Comparison of ENCODE assay signal across 8 mouse cellular contexts in genomic region chr2:122160680-122161079, GRCm38 (mm10). TPM values are rescaled to one million over a fixed set of nuclear protein-coding genes. Genes with fewer than 3 reads are reported as not detected.
A peak's percentile ranks its signal among the peaks of the same experiment; 100 is the strongest.
DNase-seq lines count a peak whose midpoint lies in the region; ATAC-seq lines count a peak whose summit lies in the region.

TSS of gene Trim69 (plus strand) at chr2:122160700.

- peaks cover 14% of the 10 kb centered on the region for H3K4me1 ChIP-seq in midbrain, embryonic 10.5 days
- no peaks in the 10 kb centered on the region for H3K4me1 ChIP-seq in midbrain, embryonic 16.5 days (ENCODE audit: control insufficient read depth, insufficient read depth, low read length)
- 0 out of 2 replicates have a peak, but pooled peaks cover 6% of the 10 kb centered on the region for H3K4me1 ChIP-seq in midbrain, embryonic 13.5 days (replicated peaks)

- H3K9ac ChIP-seq in midbrain, embryonic 16.5 days (ENCODE audit: low read depth, low read length) = no peak within 1 kb of the TSS
- H3K9ac ChIP-seq in midbrain, embryonic 13.5 days (replicated peaks) = no peak within 1 kb of the TSS

- no peaks in the 10 kb centered on the region for H3K27me3 ChIP-seq in midbrain, embryonic 10.5 days (ENCODE audit: low read depth, poor library complexity, severe bottlenecking)
- H3K27me3 ChIP-seq in midbrain, embryonic 16.5 days (ENCODE audit: control insufficient read depth, insufficient read depth, low read depth, low read length) = no peaks in the 10 kb centered on the region
- H3K27me3 ChIP-seq in midbrain, embryonic 13.5 days = no peaks in the 10 kb centered on the region

- H3K4me2 ChIP-seq in midbrain, embryonic 16.5 days (ENCODE audit: low read length) = no peak within 1 kb of the TSS
- no peak within 1 kb of the TSS for H3K4me2 ChIP-seq in midbrain, embryonic 13.5 days (replicated peaks)

- ATAC-seq in midbrain, embryonic 16.5 days = no peak
- 0 out of 2 replicates have a peak, but pooled peaks have one; percentile 43 for ATAC-seq in midbrain, embryonic 13.5 days

- H3K36me3 ChIP-seq in midbrain, embryonic 10.5 days = no peaks in the 10 kb centered on the region
- no peaks in the 10 kb centered on the region for H3K36me3 ChIP-seq in midbrain, embryonic 16.5 days (ENCODE audit: control insufficient read depth, insufficient read depth, low read length)
- no peaks in the 10 kb centered on the region for H3K36me3 ChIP-seq in midbrain, embryonic 13.5 days

- H3K27ac ChIP-seq in midbrain, embryonic 10.5 days (replicated peaks) = no peak within 1 kb of the TSS
- H3K27ac ChIP-seq in midbrain, embryonic 16.5 days (ENCODE audit: low read length) = no peak within 1 kb of the TSS
- H3K27ac ChIP-seq in midbrain, embryonic 13.5 days = no peak within 1 kb of the TSS

- no peak within 1 kb of the TSS for H3K4me3 ChIP-seq in midbrain, embryonic 10.5 days
- no peak within 1 kb of the TSS for H3K4me3 ChIP-seq in midbrain, embryonic 16.5 days (ENCODE audit: low read depth, low read length)
- no peak within 1 kb of the TSS for H3K4me3 ChIP-seq in midbrain, embryonic 13.5 days (replicated peaks)

- intact Hi-C loops in left cerebral cortex, postnatal 36 days (cut with DNase I) = loop anchor here (2.0 to 5.0 kb wide), 2 partner anchors 43 to 90 kb away; partner anchors contain the start of gene Spg11

- no peaks in the 10 kb centered on the region for H3K9me3 ChIP-seq in midbrain, embryonic 10.5 days (replicated peaks)
- H3K9me3 ChIP-seq in midbrain, embryonic 16.5 days (replicated peaks; ENCODE audit: control insufficient read depth, low read length, poor library complexity, severe bottlenecking) = no peaks in the 10 kb centered on the region
- no peaks in the 10 kb centered on the region for H3K9me3 ChIP-seq in midbrain, embryonic 13.5 days

- DNase-seq in midbrain, embryonic 10.5 days (ENCODE audit: low spot score) = peak; percentile 78
- peak; percentile 89 for DNase-seq in embryo, embryonic 11 days
- peak; percentile 74 to 89 for DNase-seq in gastrocnemius, postnatal 4 days (ENCODE audit: low spot score in 2 of 2)
- DNase-seq in kidney, adult 11 months = peak; percentile 73
- DNase-seq in left cerebral cortex, postnatal 36 days (ENCODE audit: low spot score in 2 of 2) = peak; percentile 55 to 68
- peak; percentile 70 for DNase-seq in spleen, adult 12 weeks (ENCODE audit: low spot score)

- WGBS in midbrain, embryonic 10.5 days = 46% methylated on average over 2 of the region's 2 CpGs
- 31% methylated on average over 2 of the region's 2 CpGs for WGBS in midbrain, embryonic 16.5 days
- WGBS in midbrain, embryonic 13.5 days = 47% methylated on average over 2 of the region's 2 CpGs

RNA-seq across cellular contexts. Expression of gene Trim69, which starts in this region (rescaled TPM):
- not detected in 2 replicates for polyA plus RNA-seq in midbrain, embryonic 10.5 days (2016; fragmentation: Nextera tagmentation; extraction: Ambion mirVana)
- polyA plus RNA-seq in midbrain, embryonic 16.5 days (2015; fragmentation: Nextera tagmentation; extraction: Ambion mirVana) = not detected in 2 replicates
- total RNA-seq in gastrocnemius, postnatal 4 days (2021) = not detected
- not detected for total RNA-seq in left cerebral cortex, postnatal 36 days (2021)
- polyA plus RNA-seq in midbrain, embryonic 13.5 days (2015; fragmentation: Nextera tagmentation; extraction: Ambion mirVana) = not detected in 2 replicates

Comparison
In these comparisons a context has a peak if more than half of its experiments do, and no peak if none do; other contexts are left out.
1. Peak in DNase-seq in midbrain, embryonic 10.5 days; RNA of the gene not detected or under 1 TPM.
2. Peak in DNase-seq in gastrocnemius, postnatal 4 days; RNA of the gene not detected or under 1 TPM.
3. Peak in DNase-seq in left cerebral cortex, postnatal 36 days; RNA of the gene not detected or under 1 TPM.
4. Peak in ATAC-seq in midbrain, embryonic 13.5 days; RNA of the gene not detected or under 1 TPM.